In genomic region chr2:83738586-83739251, GRCm38 (mm10) we compare ENCODE assay signal across 20 mouse cellular contexts. TPM values are rescaled to one million over a fixed set of nuclear protein-coding genes. Genes with fewer than 3 reads are reported as not detected.
DNase-seq lines count a peak whose midpoint lies in the region; ATAC-seq and TF ChIP-seq lines count a peak whose summit lies in the region.
"Had no signal": no experiment of that assay in that cellular context is flagged by ENCODE, and none has a peak within 500 bp of the region (broad histone marks: within the 10 kb centered on the region; RNA-seq: fewer than 3 reads in every experiment).

No protein-coding gene starts in this region.

- ATAC-seq in kidney, postnatal 0 days (replicated peaks; ENCODE audit: low FRiP score, low read depth) = no peak
- no peak for ATAC-seq in stomach, embryonic 15.5 days (ENCODE audit: insufficient read depth, low FRiP score, low read depth)
- ATAC-seq: forebrain, postnatal 0 days; hindbrain, embryonic 16.5 days; intestine, postnatal 0 days had no signal

- TF ChIP-seq CTCF in kidney, postnatal 0 days (IDR thresholded peaks at IDR 0.05; ENCODE audit: low read depth) = no peak
- no peak for TF ChIP-seq CTCF in E14TG2a.4 (conservative IDR thresholded peaks at IDR 0.05; ENCODE audit: low read length)

- no peak overlapping the region for H3K4me2 ChIP-seq in kidney, postnatal 0 days (ENCODE audit: low read length)
- H3K4me2 ChIP-seq in stomach, embryonic 15.5 days = no peak overlapping the region
- H3K4me2 ChIP-seq: embryonic facial prominence, embryonic 12.5 days; liver, embryonic 13.5 days; lung, embryonic 14.5 days had no signal

- H3K4me1 ChIP-seq in kidney, postnatal 0 days (replicated peaks; ENCODE audit: insufficient read depth, low read length) = peaks cover 19% of the 10 kb centered on the region
- peaks cover 56% of the 10 kb centered on the region for H3K4me1 ChIP-seq in E14TG2a.4 (replicated peaks; ENCODE audit: low read depth, low read length)
- peaks cover 21% of the 10 kb centered on the region for H3K4me1 ChIP-seq in stomach, embryonic 15.5 days

- peak; percentile 6 for DNase-seq in adrenal gland, postnatal 10 days
- DNase-seq in adrenal gland, postnatal 4 days (ENCODE audit: low spot score in 2 of 2) = no peak
- no peak for DNase-seq in kidney, postnatal 0 days (ENCODE audit: low spot score)
- no peak for DNase-seq in kidney, postnatal 36 days
- DNase-seq in ovary, postnatal 10 days (ENCODE audit: low spot score) = no peak
- DNase-seq: cerebellum, adult 18-20 months; cerebellum, postnatal 14 days; forebrain, postnatal 0 days; liver, embryonic 13.5 days; lung, embryonic 14.5 days; right cerebral cortex, postnatal 14 days; thymus, postnatal 14 days had no signal

- H3K36me3 ChIP-seq in kidney, postnatal 0 days (ENCODE audit: insufficient read depth, low read length) = 0 out of 2 replicates have a peak, but pooled peaks cover 5% of the 10 kb centered on the region
- H3K36me3 ChIP-seq in E14TG2a.4 (ENCODE audit: insufficient read depth, low read length) = peaks cover 9% of the 10 kb centered on the region
- H3K36me3 ChIP-seq in stomach, embryonic 15.5 days = peaks cover 4% of the 10 kb centered on the region; the same call in 1 of the 2 replicates

- H3K9me3 ChIP-seq in kidney, postnatal 0 days (replicated peaks; ENCODE audit: low read length) = no peaks in the 10 kb centered on the region
- no peaks in the 10 kb centered on the region for H3K9me3 ChIP-seq in E14TG2a.4 (ENCODE audit: low read length)
- no peaks in the 10 kb centered on the region for H3K9me3 ChIP-seq in stomach, embryonic 15.5 days
- H3K9me3 ChIP-seq: embryonic facial prominence, embryonic 12.5 days; heart, embryonic 10.5 days; liver, embryonic 13.5 days; midbrain, embryonic 10.5 days had no signal

- peak overlapping the region; percentile 21; the same call in 1 of the 2 replicates for H3K27ac ChIP-seq in kidney, postnatal 0 days
- H3K27ac ChIP-seq in stomach, embryonic 15.5 days = peak overlapping the region; percentile 16; the same call in 1 of the 2 replicates
- H3K27ac ChIP-seq: embryonic facial prominence, embryonic 12.5 days; liver, embryonic 13.5 days; macrophage; midbrain, embryonic 10.5 days had no signal

- 64% methylated on average over 14 of the region's 14 CpGs for WGBS in kidney, postnatal 0 days
- 53% methylated on average over 14 of the region's 14 CpGs for WGBS in stomach, embryonic 15.5 days

- no peak overlapping the region for H3K4me3 ChIP-seq in kidney, postnatal 0 days (replicated peaks; ENCODE audit: low read depth, low read length)
- peak overlapping the region; percentile 43; the same call in 1 of the 2 replicates for H3K4me3 ChIP-seq in E14TG2a.4 (replicated peaks; ENCODE audit: low read length)
- no peak overlapping the region for H3K4me3 ChIP-seq in stomach, embryonic 15.5 days (replicated peaks)
- H3K4me3 ChIP-seq: embryonic facial prominence, embryonic 12.5 days; heart, embryonic 10.5 days; liver, embryonic 13.5 days; midbrain, embryonic 10.5 days had no signal

- no peaks in the 10 kb centered on the region for H3K27me3 ChIP-seq in kidney, postnatal 0 days (ENCODE audit: insufficient read depth, low read length)
- no peaks in the 10 kb centered on the region for H3K27me3 ChIP-seq in E14TG2a.4 (ENCODE audit: insufficient read depth, low read length)
- H3K27me3 ChIP-seq in stomach, embryonic 15.5 days (replicated peaks) = no peaks in the 10 kb centered on the region
- H3K27me3 ChIP-seq: embryonic facial prominence, embryonic 12.5 days; liver, embryonic 13.5 days had no signal

- H3K9ac ChIP-seq in kidney, postnatal 0 days (ENCODE audit: low read depth, low read length) = no peak overlapping the region
- H3K9ac ChIP-seq in stomach, embryonic 15.5 days = no peak overlapping the region
- H3K9ac ChIP-seq: embryonic facial prominence, embryonic 12.5 days; forebrain, postnatal 0 days; liver, embryonic 13.5 days; lung, embryonic 14.5 days had no signal

RNA-seq across cellular contexts. Expression of gene Itgav, which starts 14.5 kb away (rescaled TPM):
- 10 to 100 TPM; 72.8 to 77.2 TPM for total RNA-seq in adrenal gland, postnatal 10 days (2021)
- total RNA-seq in adrenal gland, postnatal 4 days (2021) = 100 to 1,000 TPM; 101 to 127 TPM
- 164 and 165 TPM in 2 replicates for polyA plus RNA-seq in kidney, postnatal 0 days (2015; fragmentation: Nextera tagmentation; extraction: Ambion mirVana)
- 76.4 and 83.1 TPM in 2 replicates for polyA plus RNA-seq in stomach, embryonic 15.5 days (2015; fragmentation: Nextera tagmentation; extraction: Ambion mirVana)
